Mouse (Mus musculus) adrenal gland (tissue): ENCODE data around the gene Csmd2.

Source experiments
- intact Hi-C: fragments of 180-260 bp; cut with DNase I; formaldehyde crosslinking; loops from one replicate; pipeline ENCODE4 v1.15.1; 2025

The Csmd2 gene

DNA sequence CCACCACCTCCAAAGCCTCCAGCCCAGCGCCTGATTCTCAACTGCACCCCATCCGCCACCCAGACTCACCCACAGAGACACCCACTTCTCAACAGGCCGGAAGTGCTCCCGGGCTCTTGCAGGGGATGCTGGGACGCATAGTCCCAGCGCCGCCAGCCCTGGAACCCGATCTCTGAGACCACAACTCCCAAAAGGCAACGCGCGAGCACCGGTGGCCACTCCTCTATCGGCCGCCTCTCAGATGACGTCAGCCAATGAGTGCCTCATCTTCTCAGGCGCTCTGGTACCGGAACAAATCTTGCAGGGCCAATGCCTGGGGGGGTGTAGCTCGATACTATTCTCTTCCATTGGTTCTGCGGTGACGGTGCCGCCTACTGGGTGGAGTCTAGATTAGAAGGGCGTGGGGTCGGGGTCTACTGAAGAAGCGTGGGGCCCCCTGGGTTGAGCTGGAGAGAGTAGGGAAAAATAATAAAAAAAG is 622.3 kb downstream of the Csmd2 start, which contains the start of gene Zscan20:
Zscan20 (minus strand) TSS at position 174 of the 478 bp plus-strand sequence.
- intact Hi-C loops, result loop anchor here (5.0 to 10.0 kb wide), 2 partner anchors 97 to 165 kb away; no protein-coding TSS in a partner anchor

DNA sequence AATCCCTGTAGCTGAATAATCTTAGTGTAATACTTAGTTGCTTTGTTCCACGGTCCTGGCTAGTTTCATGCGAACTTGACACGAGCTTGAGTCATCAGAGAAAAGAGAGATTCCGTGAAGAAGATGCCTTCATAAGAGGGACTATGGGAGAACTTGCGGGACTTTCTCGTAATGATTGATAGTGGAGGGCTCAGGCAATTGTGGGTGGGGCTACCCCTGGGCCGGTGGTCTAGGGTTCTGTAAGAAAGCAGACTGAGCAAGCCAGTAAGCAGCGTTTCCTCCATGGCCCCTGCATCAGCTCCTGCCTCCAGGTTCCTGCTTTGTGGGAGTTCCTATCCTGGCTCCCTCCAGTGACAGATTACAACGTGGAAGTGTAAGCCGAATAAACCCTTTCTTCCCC is 623.0 kb downstream of the Csmd2 start:
- intact Hi-C loops, result loop anchor here (5.0 to 10.0 kb wide), 2 partner anchors 97 to 164 kb away; no protein-coding TSS in a partner anchor

DNA sequence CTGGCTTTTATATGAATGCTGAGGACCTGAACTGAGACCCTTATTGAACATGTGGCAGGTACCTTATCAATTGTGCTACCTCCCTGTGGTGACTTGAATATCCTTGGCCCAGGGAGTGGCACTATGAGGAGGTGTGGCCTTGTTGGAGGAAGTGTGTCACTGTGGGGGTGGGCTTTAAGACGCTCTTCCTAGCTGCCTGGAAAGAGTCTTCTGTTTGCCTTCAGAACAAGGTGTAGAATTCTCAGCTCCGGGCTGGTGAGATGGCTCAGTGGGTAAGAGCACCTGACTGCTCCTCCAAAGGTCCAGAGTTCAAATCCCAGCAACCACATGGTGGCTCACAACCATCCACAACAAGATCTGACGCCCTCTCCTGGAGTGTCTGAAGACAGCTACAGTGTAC is 624.1 kb downstream of the Csmd2 start:
- intact Hi-C loops, result loop anchor here (5.0 to 10.0 kb wide), 2 partner anchors 96 to 163 kb away; no protein-coding TSS in a partner anchor

DNA sequence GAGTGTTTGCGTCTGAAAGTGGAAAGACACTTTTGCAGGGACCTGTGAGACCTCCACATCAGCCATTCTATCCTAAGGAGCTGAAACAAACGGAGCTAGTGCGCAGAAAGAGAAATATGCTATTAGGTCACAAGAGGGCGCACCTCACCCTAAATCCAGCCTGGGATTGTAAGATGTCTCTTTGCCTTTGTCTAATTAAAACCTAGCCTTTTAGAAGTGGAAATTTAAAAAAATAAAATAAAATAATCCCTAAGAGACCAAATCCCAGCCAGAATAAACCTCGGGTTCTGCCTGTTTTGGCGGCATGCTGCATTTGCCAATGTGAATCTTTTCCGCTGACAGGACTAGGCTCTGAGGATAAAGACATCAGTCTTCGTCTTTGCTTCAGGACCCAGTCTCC is 625.7 kb downstream of the Csmd2 start:
- intact Hi-C loops, result loop anchor here (5.0 to 10.0 kb wide), 2 partner anchors 94 to 161 kb away; no protein-coding TSS in a partner anchor

DNA sequence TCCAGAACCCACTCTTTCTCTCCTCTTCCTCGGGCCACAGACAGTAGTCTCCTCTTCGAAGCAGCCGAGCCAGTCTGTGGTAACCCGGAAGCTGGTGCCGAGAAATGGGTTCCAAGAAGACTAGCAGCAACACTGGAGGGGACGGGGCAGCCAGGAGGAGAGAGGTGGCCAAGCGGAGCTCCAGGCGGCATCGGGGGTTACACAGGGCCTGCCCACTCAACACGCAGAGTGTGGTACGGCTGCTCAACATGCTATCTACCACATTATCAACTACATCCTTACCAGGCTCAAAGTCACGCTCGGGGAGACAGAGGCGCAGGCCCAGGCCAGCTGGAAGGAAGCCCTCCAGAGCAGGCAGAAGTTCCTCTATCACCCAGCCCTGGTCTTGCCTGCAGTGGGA is 628.1 kb downstream of the Csmd2 start:
- intact Hi-C loops, result loop anchor here (5.0 to 10.0 kb wide), 3 partner anchors 37 to 242 kb away; partner anchors contain the start of gene Phc2
